Mouse (Mus musculus) embryonic facial prominence, embryonic 11.5 days (tissue): ENCODE measurements around the gene Fam196b. TPM values are rescaled to one million over a fixed set of nuclear protein-coding genes. Genes with fewer than 3 reads are reported as not detected.
A peak's percentile ranks its signal among the peaks of the same experiment; 100 is the strongest.

Source experiments
- ATAC-seq: fragments of 200-750 bp; cut with Nextera tagmentation; replicated peaks from 2 replicates; pipeline ENCODE4 v1.8.0; 2017; ENCODE audit warnings: low read depth; ENCODE audit not compliant: insufficient number of reproducible peaks, low FRiP score, low TSS enrichment
- DNase-seq: peaks from one replicate; pipeline ENCODE4 v3.0.0-alpha.2; 2015; ENCODE audit warnings: low spot score
- H3K27ac ChIP-seq: fragments of 300-500 bp; sonication (generic); replicated peaks from 2 replicates; pipeline ENCODE4 v1.5.1; 2014; ENCODE audit warnings: mild to moderate bottlenecking, low read depth, low read length, control low read depth
- H3K27me3 ChIP-seq: fragments of 300-500 bp; sonication (generic); 2 replicates; pipeline ENCODE4 v1.6.1; 2014; ENCODE audit warnings: mild to moderate bottlenecking, low read length, moderate library complexity, mixed read lengths; ENCODE audit not compliant: control insufficient read depth, insufficient read depth
- H3K36me3 ChIP-seq: fragments of 300-500 bp; sonication (generic); replicated peaks from 2 replicates; pipeline ENCODE4 v1.6.1; 2014; ENCODE audit warnings: low read depth, mild to moderate bottlenecking, low read length, moderate library complexity, mixed read lengths; ENCODE audit not compliant: control insufficient read depth, insufficient read depth
- H3K4me1 ChIP-seq: fragments of 300-500 bp; sonication (generic); 2 replicates; pipeline ENCODE4 v1.6.1; 2014; ENCODE audit warnings: low read length, mixed read lengths; ENCODE audit not compliant: control insufficient read depth, insufficient read depth
- H3K4me2 ChIP-seq: fragments of 300-500 bp; sonication (generic); 2 replicates; pipeline ENCODE4 v1.6.1; 2014; ENCODE audit warnings: low read depth, mild to moderate bottlenecking, control low read depth, low read length, moderate library complexity
- H3K4me3 ChIP-seq: fragments of 300-500 bp; sonication (generic); 2 replicates; pipeline ENCODE4 v1.5.1; 2014; ENCODE audit warnings: low read depth, low read length, control low read depth
- H3K9ac ChIP-seq: fragments of 300-500 bp; sonication (generic); replicated peaks from 2 replicates; pipeline ENCODE4 v1.6.1; 2014; ENCODE audit warnings: mild to moderate bottlenecking, control low read depth, low read length
- H3K9me3 ChIP-seq: fragments of 300-500 bp; sonication (generic); replicated peaks from 2 replicates; pipeline ENCODE4 v1.6.1; 2016; ENCODE audit warnings: mild to moderate bottlenecking, low read length, inconsistent platforms, mixed read lengths; ENCODE audit not compliant: control insufficient read depth
- WGBS: fragments of 180-500 bp; shearing (Covaris S2); extraction: QIAGEN DNeasy Blood & Tissue Kit; methylation state at CpG from one replicate; pipeline ENCODE4 v1.1.7; 2014; 5-methylcytosine and 5-hydroxymethylcytosine counted together
- polyA plus RNA-seq: library from polyadenylated mRNA; unstranded; fragments of >200 nt; fragmentation: Nextera tagmentation; extraction: Ambion mirVana; gene quantifications from 2 replicates; pipeline ENCODE4 v1.2.1, GENCODE M21; 2014

The Fam196b gene
- polyA plus RNA-seq, 1 experiment from 2014 or later: 1.2 TPM

- H3K27me3 ChIP-seq: no peaks in the 10 kb centered on the region
- no peaks in the 10 kb centered on the region for H3K4me1 ChIP-seq
- ATAC-seq (no peak), DNase-seq (no peak)
- H3K4me3 ChIP-seq: no peak overlapping the region
- H3K4me2 ChIP-seq: no peak overlapping the region
- 87% methylated on average over 3 of the region's 3 CpGs for WGBS
- no peaks in the 10 kb centered on the region for H3K36me3 ChIP-seq
- no peaks in the 10 kb centered on the region for H3K9me3 ChIP-seq
- H3K9ac ChIP-seq: no peak overlapping the region
- H3K27ac ChIP-seq: no peak overlapping the region
These were observed 81.2 kb downstream of the Fam196b start for GRCm38 (mm10) chr11:34395802-34396201.

GRCm38 (mm10) chr11:34397661-34398060 is 83.0 kb downstream of the Fam196b start:
- Histone ChIP-seq H3K36me3 (no peaks in the 10 kb centered on the region), H3K9ac (no peak overlapping the region), H3K27ac (no peak overlapping the region), H3K4me3 (no peak overlapping the region), H3K4me1 (no peaks in the 10 kb centered on the region), H3K4me2 (no peak overlapping the region), H3K9me3 (no peaks in the 10 kb centered on the region), H3K27me3 (no peaks in the 10 kb centered on the region)
- DNase-seq (no peak), ATAC-seq (no peak)
- 93% methylated on average over 5 of the region's 5 CpGs for WGBS

- 74% methylated on average over 2 of the region's 2 CpGs for WGBS
- H3K27me3 ChIP-seq: no peaks in the 10 kb centered on the region
- H3K4me1 ChIP-seq: no peaks in the 10 kb centered on the region
- no peak overlapping the region for H3K4me2 ChIP-seq
- no peak for ATAC-seq
- no peak overlapping the region for H3K27ac ChIP-seq
- H3K36me3 ChIP-seq: no peaks in the 10 kb centered on the region
- DNase-seq: no peak
- H3K9me3 ChIP-seq: no peaks in the 10 kb centered on the region
- no peak overlapping the region for H3K4me3 ChIP-seq
- no peak overlapping the region for H3K9ac ChIP-seq
These were observed 83.9 kb downstream of the Fam196b start for GRCm38 (mm10) chr11:34398555-34398954.

GRCm38 (mm10) chr11:34401343-34401742 is 86.7 kb downstream of the Fam196b start:
- DNase-seq (no peak), ATAC-seq (no peak)
- H3K9me3 ChIP-seq: no peaks in the 10 kb centered on the region
- no peak overlapping the region for H3K9ac ChIP-seq
- no peaks in the 10 kb centered on the region for H3K27me3 ChIP-seq
- no peak overlapping the region for H3K4me3 ChIP-seq
- no peaks in the 10 kb centered on the region for H3K36me3 ChIP-seq
- H3K4me1 ChIP-seq: no peaks in the 10 kb centered on the region
- WGBS: 90% methylated on average over 8 of the region's 8 CpGs
- no peak overlapping the region for H3K4me2 ChIP-seq
- H3K27ac ChIP-seq: no peak overlapping the region

- DNase-seq: no peak
- 81% methylated on average over 1 of the region's 1 CpGs for WGBS
- H3K9me3 ChIP-seq: no peaks in the 10 kb centered on the region
These were observed 90.7 kb downstream of the Fam196b start for GRCm38 (mm10) chr11:34405311-34405710.

GRCm38 (mm10) chr11:34406309-34406708 is 91.7 kb downstream of the Fam196b start:
- Histone ChIP-seq H3K36me3 (no peaks in the 10 kb centered on the region), H3K4me2 (no peak overlapping the region)
- DNase-seq: no peak

More at GRCm38 (mm10) chr11:34405311-34405710, 90.7 kb downstream of the Fam196b start:
- Histone ChIP-seq H3K36me3 (no peaks in the 10 kb centered on the region), H3K4me3 (no peak overlapping the region), H3K4me1 (no peaks in the 10 kb centered on the region), H3K4me2 (no peak overlapping the region), H3K27me3 (no peaks in the 10 kb centered on the region), H3K9ac (no peak overlapping the region), H3K27ac (no peak overlapping the region)
- no peak for ATAC-seq

GRCm38 (mm10) chr11:34406850-34407249 is 92.2 kb downstream of the Fam196b start:
- ATAC-seq (no peak), DNase-seq (no peak)
- 48% methylated on average over 5 of the region's 5 CpGs for WGBS
- Histone ChIP-seq H3K9ac (no peak overlapping the region), H3K4me1 (no peaks in the 10 kb centered on the region), H3K27ac (no peak overlapping the region), H3K4me2 (no peak overlapping the region), H3K36me3 (no peaks in the 10 kb centered on the region), H3K27me3 (no peaks in the 10 kb centered on the region), H3K4me3 (no peak overlapping the region), H3K9me3 (no peaks in the 10 kb centered on the region)

More at GRCm38 (mm10) chr11:34406309-34406708, 91.7 kb downstream of the Fam196b start:
- Histone ChIP-seq H3K4me1 (no peaks in the 10 kb centered on the region), H3K27me3 (no peaks in the 10 kb centered on the region), H3K9ac (no peak overlapping the region), H3K4me3 (no peak overlapping the region), H3K9me3 (no peaks in the 10 kb centered on the region), H3K27ac (no peak overlapping the region)
- WGBS: 57% methylated on average over 8 of the region's 8 CpGs
- peak; percentile 48; the same call in 1 of the 2 replicates for ATAC-seq

- 50% methylated on average over 9 of the region's 9 CpGs for WGBS
- Histone ChIP-seq H3K9ac (no peak overlapping the region), H3K27me3 (no peaks in the 10 kb centered on the region), H3K4me1 (no peaks in the 10 kb centered on the region), H3K4me3 (no peak overlapping the region), H3K9me3 (no peaks in the 10 kb centered on the region), H3K4me2 (no peak overlapping the region), H3K36me3 (no peaks in the 10 kb centered on the region), H3K27ac (no peak overlapping the region)
- ATAC-seq (peak; percentile 74), DNase-seq (peak; percentile 81)
These were observed 101.4 kb downstream of the Fam196b start for GRCm38 (mm10) chr11:34415884-34416618.
